Mouse (Mus musculus) cerebellum, adult 2 months (tissue): ENCODE data around the gene Nat8f6.
"Not testable (repeated sequence)": the region's sequence is repeated elsewhere in the genome, so short reads cannot be mapped to it uniquely, and the experiment has no call there.

Source experiments
- CTCF ChIP-seq: fragments of 200-500 bp; IDR thresholded peaks from 2 replicates; pipeline ENCODE4 v1.5.1; 2011; ENCODE audit warnings: low read depth, mild to moderate bottlenecking, control low read depth, low read length, moderate library complexity, borderline replicate concordance; ENCODE audit not compliant: insufficient read depth
- POLR2A ChIP-seq: fragments of 200-500 bp; IDR thresholded peaks from 2 replicates; pipeline ENCODE4 v1.6.1; 2011; ENCODE audit warnings: low read length, control low read depth, borderline replicate concordance; ENCODE audit not compliant: insufficient read depth

GRCm38 (mm10) chr6:85765532-85765931 is 55.2 kb downstream of the Nat8f6 start, which contains the start of gene Nat8f3:
- TF ChIP-seq CTCF, result 0 out of 2 replicates have a peak, but pooled peaks have one; percentile 6
- TF ChIP-seq POLR2A, result not testable (repeated sequence)
